Mouse (Mus musculus): ENCODE data around the gene Fbxo24. TPM values are rescaled to one million over a fixed set of nuclear protein-coding genes. Genes with fewer than 3 reads are reported as not detected.

Gene Fbxo24
- total and polyA plus RNA-seq, 3 experiments, result 0.13 to 0.24 TPM; not detected in 1

DNA sequence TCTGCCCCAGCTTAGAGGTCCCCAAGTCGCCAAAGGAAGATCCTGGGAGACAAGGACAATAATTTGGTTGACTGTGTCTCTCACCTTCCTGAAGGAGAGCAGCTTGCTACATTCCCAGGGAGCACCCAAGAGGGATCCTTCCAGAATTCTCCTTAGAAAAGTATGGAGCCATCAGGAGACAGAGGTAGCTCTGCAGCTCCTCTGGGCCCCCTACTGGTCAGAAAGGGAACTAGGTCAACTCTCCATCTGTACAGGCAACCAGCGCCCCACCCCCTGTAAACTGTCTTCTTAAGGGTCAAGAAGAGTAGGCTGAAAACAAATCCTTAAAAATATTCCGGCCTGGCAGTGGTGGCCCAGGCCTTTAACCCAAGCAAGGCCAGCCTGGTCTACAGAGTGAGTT, 23.7 kb upstream of the Fbxo24 start:
- H3K9me3 ChIP-seq (replicated peaks; ENCODE audit: low read length), result no peaks in the 10 kb centered on the region
- H3K4me1 ChIP-seq (ENCODE audit: control insufficient read depth in 1 of 2, insufficient read depth in 2 of 2), result peaks cover 8 to 49% of the 10 kb centered on the region in 2 experiments
- no peaks in the 10 kb centered on the region for H3K27me3 ChIP-seq (replicated peaks)
- H3K79me2 ChIP-seq (replicated peaks; ENCODE audit: control insufficient read depth, extremely low read depth, insufficient read depth, poor library complexity, severe bottlenecking), result no peaks in the 10 kb centered on the region
- no peak for TF ChIP-seq JUND (conservative IDR thresholded peaks at IDR 0.05; ENCODE audit: low read depth, low read length)
- peak; percentile 77 for TF ChIP-seq SMC3 (IDR thresholded peaks at IDR 0.05; ENCODE audit: low read depth, low read length)
- peak; percentile 21; the same call in 1 of the 2 replicates for TF ChIP-seq IRF4 (IDR thresholded peaks at IDR 0.05; ENCODE audit: low read depth, low read length)
- TF ChIP-seq MAZ (IDR thresholded peaks at IDR 0.05; ENCODE audit: low read depth, low read length), result 0 out of 2 replicates have a peak, but pooled peaks have one; percentile 39
- no peak for TF ChIP-seq ELF1 (IDR thresholded peaks at IDR 0.05; ENCODE audit: low read depth, low read length)
- TF ChIP-seq RAD21 (IDR thresholded peaks at IDR 0.05; ENCODE audit: low read depth, low read length), result peak; percentile 74
- TF ChIP-seq CTCF (conservative IDR thresholded peaks at IDR 0.05 in 1 of 2, IDR thresholded peaks at IDR 0.05 in 1 of 2; ENCODE audit: low read depth in 2 of 2, low read length in 2 of 2), result peak; percentile 64 to 87
- TF ChIP-seq ZC3H11A (IDR thresholded peaks at IDR 0.05; ENCODE audit: low read depth, low read length), result 0 out of 2 replicates have a peak, but pooled peaks have one; percentile 9
- peak; percentile 58 for DNase-seq (ENCODE audit: extremely low read depth)
- H3K36me3 ChIP-seq (replicated peaks in 1 of 2; ENCODE audit: control insufficient read depth in 1 of 2, insufficient read depth in 1 of 2, low read length in 1 of 2), result peaks cover 9 to 55% of the 10 kb centered on the region in 2 experiments
- dilution Hi-C loops (cut with MboI; ENCODE audit: extremely low pct_ligation_motif_present, extremely low pct_unique_long_range_greater_than_20kb, low sequenced_read_pairs), result no loop called here
- H3K4me2 ChIP-seq (ENCODE audit: insufficient read depth, low read depth, poor library complexity, severe bottlenecking), result no peak overlapping the region
- in situ Hi-C loops (cut with MboI; ENCODE audit: low pct_ligation_motif_present, low pct_unique_long_range_greater_than_20kb, low sequenced_read_pairs), result loop anchor here (5.0 kb wide), 1 partner anchor 110 kb away; no protein-coding TSS in a partner anchor
- H3K27ac ChIP-seq (ENCODE audit: insufficient read depth, low read depth), result no peak overlapping the region
- H3K9ac ChIP-seq (ENCODE audit: insufficient read depth, low read depth), result no peak overlapping the region
- no peak overlapping the region for H3K4me3 ChIP-seq (replicated peaks in 1 of 3; ENCODE audit: low read depth in 2 of 3, low read length in 2 of 3, poor library complexity in 1 of 3)

DNA sequence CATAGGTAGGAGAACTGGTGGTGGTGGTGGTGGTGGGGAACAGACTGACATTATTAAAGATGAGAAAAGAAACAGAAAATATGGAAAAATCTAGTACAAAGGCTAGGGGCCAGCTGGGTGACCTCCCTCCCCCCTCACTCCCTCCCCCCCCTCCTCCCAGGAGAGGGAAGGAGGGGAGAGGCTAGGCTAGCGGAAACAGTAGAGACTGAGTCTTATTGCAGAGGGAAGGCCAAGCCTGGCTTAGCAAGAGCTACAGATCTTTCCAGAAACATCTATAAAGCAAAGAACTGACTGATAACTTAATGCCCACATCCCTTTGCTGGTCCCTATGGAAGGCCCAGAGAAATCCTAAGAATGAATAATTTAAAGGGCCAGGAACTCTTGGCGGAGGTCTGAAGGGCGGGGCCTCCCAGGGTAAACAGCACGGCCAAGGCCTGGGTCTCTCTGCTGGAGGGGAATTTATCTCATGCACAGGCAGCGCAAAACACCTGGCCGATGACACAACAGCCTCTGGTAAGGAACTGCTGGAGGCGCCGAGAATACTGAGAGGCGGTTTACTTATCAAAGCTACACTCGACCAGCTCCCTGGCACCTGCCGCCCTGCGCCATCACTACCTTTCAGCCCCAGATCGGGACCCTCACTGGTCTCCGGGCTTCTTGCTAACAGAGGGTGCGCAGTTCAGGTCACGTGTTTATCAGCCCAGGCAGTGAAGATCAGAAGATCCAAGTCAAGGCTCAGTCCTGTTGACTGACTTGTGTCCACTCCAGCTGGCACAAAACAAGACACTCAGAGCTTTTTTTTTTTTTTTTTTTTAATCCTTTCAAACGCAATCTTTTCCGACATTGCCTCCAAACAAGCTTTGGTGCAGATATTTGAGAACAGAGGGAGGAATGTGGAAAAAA, 21.1 kb upstream of the Fbxo24 start:
- no peaks in the 10 kb centered on the region for H3K79me2 ChIP-seq (replicated peaks; ENCODE audit: control insufficient read depth, extremely low read depth, insufficient read depth, poor library complexity, severe bottlenecking)
- H3K4me2 ChIP-seq (ENCODE audit: insufficient read depth, low read depth, poor library complexity, severe bottlenecking), result peak overlapping the region; percentile 54
- H3K36me3 ChIP-seq (replicated peaks in 1 of 2; ENCODE audit: control insufficient read depth in 1 of 2, insufficient read depth in 1 of 2, low read length in 1 of 2), result peaks cover 5 to 40% of the 10 kb centered on the region in 2 experiments
- peak overlapping the region; percentile 20; the same call in 1 of the 2 replicates for H3K9ac ChIP-seq (ENCODE audit: insufficient read depth, low read depth)
- TF ChIP-seq ETS1 (conservative IDR thresholded peaks at IDR 0.05; ENCODE audit: low read depth, low read length), result peak; percentile 49; the same call in 1 of the 2 replicates
- TF ChIP-seq ZNF384 (IDR thresholded peaks at IDR 0.05; ENCODE audit: low read depth, low read length), result peak; percentile 72
- peak; percentile 47; the same call in 1 of the 2 replicates for TF ChIP-seq TCF12 (IDR thresholded peaks at IDR 0.05; ENCODE audit: low read depth, low read length)
- no peak for TF ChIP-seq RAD21 (IDR thresholded peaks at IDR 0.05; ENCODE audit: low read depth, low read length)
- TF ChIP-seq ZMIZ1 (IDR thresholded peaks at IDR 0.05; ENCODE audit: low read depth, low read length), result no peak
- no peak for TF ChIP-seq PAX5 (IDR thresholded peaks at IDR 0.05; ENCODE audit: low read length)
- 0 out of 2 replicates have a peak, but pooled peaks have one; percentile 67 for TF ChIP-seq MAZ (IDR thresholded peaks at IDR 0.05; ENCODE audit: low read depth, low read length)
- peak; percentile 50 for TF ChIP-seq USF1 (IDR thresholded peaks at IDR 0.05; ENCODE audit: low read depth, low read length)
- 0 out of 2 replicates have a peak, but pooled peaks have one; percentile 26 for TF ChIP-seq POLR2A (IDR thresholded peaks at IDR 0.05; ENCODE audit: low read depth, low read length)
- TF ChIP-seq MXI1 (IDR thresholded peaks at IDR 0.05; ENCODE audit: low read depth, low read length), result peak; percentile 40; the same call in 1 of the 2 replicates
- 0 out of 2 replicates have a peak, but pooled peaks have one; percentile 17 for TF ChIP-seq MAX (IDR thresholded peaks at IDR 0.05; ENCODE audit: low read length)
- TF ChIP-seq TBP (conservative IDR thresholded peaks at IDR 0.05; ENCODE audit: low read depth, low read length), result 0 out of 2 replicates have a peak, but pooled peaks have one; percentile 22
- TF ChIP-seq CHD2 (IDR thresholded peaks at IDR 0.05; ENCODE audit: low read length), result peak; percentile 30; the same call in 1 of the 2 replicates
- 0 out of 2 replicates have a peak, but pooled peaks have one; percentile 31 for TF ChIP-seq ELF1 (IDR thresholded peaks at IDR 0.05; ENCODE audit: low read depth, low read length)
- peak; percentile 68; the same call in 1 of the 2 replicates for TF ChIP-seq BHLHE40 (IDR thresholded peaks at IDR 0.05; ENCODE audit: low read depth, low read length)
- H3K27me3 ChIP-seq (replicated peaks), result no peaks in the 10 kb centered on the region
- peaks cover 8 to 58% of the 10 kb centered on the region in 2 experiments for H3K4me1 ChIP-seq (ENCODE audit: control insufficient read depth in 1 of 2, insufficient read depth in 2 of 2)
- peak overlapping the region in 2 of 3 experiments; percentile 1 to 13 for H3K4me3 ChIP-seq (replicated peaks in 1 of 3; ENCODE audit: low read depth in 2 of 3, low read length in 2 of 3, poor library complexity in 1 of 3)
- peak; percentile 75 for DNase-seq (ENCODE audit: extremely low read depth)
- H3K27ac ChIP-seq (ENCODE audit: insufficient read depth, low read depth), result peak overlapping the region; percentile 29
- no peaks in the 10 kb centered on the region for H3K9me3 ChIP-seq (replicated peaks; ENCODE audit: low read length)
- in situ Hi-C loops (cut with MboI; ENCODE audit: low pct_ligation_motif_present, low pct_unique_long_range_greater_than_20kb, low sequenced_read_pairs) (loop anchor here (5.0 kb wide), 1 partner anchor 112 kb away; no protein-coding TSS in a partner anchor), dilution Hi-C loops (cut with MboI; ENCODE audit: extremely low pct_ligation_motif_present, extremely low pct_unique_long_range_greater_than_20kb, low sequenced_read_pairs) (no loop called here)

All from CH12.LX (cell line).